ENCODE assay signal across 24 mouse cellular contexts in the genomic region with DNA sequence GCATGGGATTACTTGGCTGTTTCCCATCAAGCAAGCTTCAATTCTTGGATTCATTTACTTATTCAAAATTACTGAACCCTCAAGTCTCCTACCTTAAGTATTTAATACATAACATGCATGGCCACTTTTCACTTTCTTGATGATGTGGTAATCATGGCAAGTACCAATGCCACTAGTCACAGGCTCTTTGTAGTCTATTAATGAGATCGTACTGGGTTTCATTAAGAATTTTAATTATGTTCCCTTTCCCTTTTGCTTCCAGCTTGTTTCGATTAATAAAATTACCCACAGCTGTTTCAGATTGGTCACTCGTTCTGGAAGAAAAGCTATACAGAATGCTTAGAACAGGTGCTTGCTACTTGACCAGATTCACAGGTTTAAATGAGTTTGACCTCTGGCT.
DNase-seq lines count a peak whose midpoint lies in the region; ATAC-seq and TF ChIP-seq lines count a peak whose summit lies in the region.
"Had no signal": no experiment of that assay in that cellular context is flagged by ENCODE, and none has a peak within 500 bp of the region (broad histone marks: within the 10 kb centered on the region; RNA-seq: fewer than 3 reads in every experiment).

No protein-coding gene starts in this region.

- no peak overlapping the region for H3K27ac ChIP-seq in embryonic facial prominence, embryonic 14.5 days (replicated peaks; ENCODE audit: low read depth, low read length)
- H3K27ac ChIP-seq in stomach, postnatal 0 days (replicated peaks) = no peak overlapping the region
- H3K27ac ChIP-seq: gastrocnemius, adult 2 months; heart, embryonic 13.5 days; hindbrain, embryonic 12.5 days had no signal

- WGBS in embryonic facial prominence, embryonic 14.5 days = 28% methylated on average over 3 of the region's 3 CpGs
- WGBS in stomach, postnatal 0 days = 77% methylated on average over 3 of the region's 3 CpGs

- H3K9ac ChIP-seq in embryonic facial prominence, embryonic 14.5 days (ENCODE audit: low read depth, low read length) = no peak overlapping the region
- H3K9ac ChIP-seq in stomach, postnatal 0 days (ENCODE audit: low read length) = no peak overlapping the region
- H3K9ac ChIP-seq: forebrain, postnatal 0 days; heart, embryonic 13.5 days; hindbrain, embryonic 12.5 days had no signal

- H3K9me3 ChIP-seq in embryonic facial prominence, embryonic 14.5 days (ENCODE audit: control insufficient read depth, low read length) = no peaks in the 10 kb centered on the region
- no peaks in the 10 kb centered on the region for H3K9me3 ChIP-seq in stomach, postnatal 0 days (ENCODE audit: control insufficient read depth, low read length)
- H3K9me3 ChIP-seq: G1E; heart, embryonic 13.5 days; hindbrain, embryonic 12.5 days had no signal

- TF ChIP-seq CTCF in stomach, postnatal 0 days (IDR thresholded peaks at IDR 0.05; ENCODE audit: low read depth) = no peak

- H3K4me2 ChIP-seq in embryonic facial prominence, embryonic 14.5 days (ENCODE audit: low read depth, low read length) = no peak overlapping the region
- H3K4me2 ChIP-seq in stomach, postnatal 0 days (replicated peaks; ENCODE audit: low read depth) = no peak overlapping the region
- H3K4me2 ChIP-seq: heart, embryonic 13.5 days; hindbrain, embryonic 12.5 days had no signal

- H3K4me1 ChIP-seq in embryonic facial prominence, embryonic 14.5 days (ENCODE audit: control insufficient read depth, insufficient read depth, low read length) = no peaks in the 10 kb centered on the region
- H3K4me1 ChIP-seq in stomach, postnatal 0 days (replicated peaks; ENCODE audit: control insufficient read depth, insufficient read depth) = no peaks in the 10 kb centered on the region
- H3K4me1 ChIP-seq: heart, embryonic 13.5 days; hindbrain, embryonic 12.5 days had no signal

- no peaks in the 10 kb centered on the region for H3K27me3 ChIP-seq in embryonic facial prominence, embryonic 14.5 days (replicated peaks; ENCODE audit: control insufficient read depth, insufficient read depth, low read length)
- no peaks in the 10 kb centered on the region for H3K27me3 ChIP-seq in stomach, postnatal 0 days (ENCODE audit: control insufficient read depth, insufficient read depth, low read length)
- H3K27me3 ChIP-seq: heart, embryonic 13.5 days; hindbrain, embryonic 12.5 days; Patski had no signal

- no peak for ATAC-seq in embryonic facial prominence, embryonic 14.5 days (ENCODE audit: low read depth)
- ATAC-seq in stomach, postnatal 0 days (ENCODE audit: low FRiP score, low TSS enrichment) = no peak
- ATAC-seq: activated CD4-positive, CD25-positive, alpha-beta regulatory T cell, adult 4 months; CD4-positive, CD25-positive, alpha-beta regulatory T cell, adult 4 months; forebrain, postnatal 0 days; hindbrain, embryonic 16.5 days; Patski had no signal

- no peak overlapping the region for H3K4me3 ChIP-seq in embryonic facial prominence, embryonic 14.5 days (ENCODE audit: low read depth, low read length)
- no peak overlapping the region for H3K4me3 ChIP-seq in stomach, postnatal 0 days (ENCODE audit: low read depth, low read length)
- H3K4me3 ChIP-seq: gastrocnemius, adult 2 months; heart, embryonic 13.5 days; hindbrain, embryonic 12.5 days had no signal

- no peaks in the 10 kb centered on the region for H3K36me3 ChIP-seq in embryonic facial prominence, embryonic 14.5 days (ENCODE audit: control insufficient read depth, insufficient read depth, low read length)
- no peaks in the 10 kb centered on the region for H3K36me3 ChIP-seq in stomach, postnatal 0 days (ENCODE audit: control insufficient read depth, insufficient read depth, low read length)
- H3K36me3 ChIP-seq: G1E; heart, embryonic 13.5 days; hindbrain, embryonic 12.5 days had no signal

- TF ChIP-seq EP300 in stomach, postnatal 0 days (optimal IDR thresholded peaks at IDR 0.05) = no peak

- peak; percentile 38 for DNase-seq in embryo, embryonic 10.5 days (ENCODE audit: low spot score)
- DNase-seq in embryo, embryonic 9.5 days (ENCODE audit: extremely low spot score) = no peak
- DNase-seq in heart, adult 11 months = peak; percentile 19
- DNase-seq in heart, postnatal 36 days = no peak
- peak; percentile 1 for DNase-seq in embryonic facial prominence, embryonic 14.5 days (ENCODE audit: low spot score)
- DNase-seq in stomach, postnatal 0 days (ENCODE audit: low spot score) = no peak
- DNase-seq in urinary bladder, postnatal 25 days (ENCODE audit: low spot score) = no peak
- DNase-seq: adrenal gland, postnatal 14 days; B cell, adult 2 months; cerebellum, adult 18-20 months; cerebellum, adult 9-11 months; cerebellum, postnatal 36 days; forebrain, postnatal 0 days; gastrocnemius, adult 2 months; gastrocnemius, postnatal 25 days; heart, postnatal 4 days; kidney, adult 11 months had no signal

- intact Hi-C loops in heart, postnatal 36 days (cut with DNase I) = no loop called here

Comparison
In these comparisons a context has a peak if more than half of its experiments do, and no peak if none do; other contexts are left out.
1. DNase-seq: peak in embryo, embryonic 10.5 days (single experiment), heart, adult 11 months (single experiment) and embryonic facial prominence, embryonic 14.5 days (single experiment); none in embryo, embryonic 9.5 days (single experiment), heart, postnatal 36 days (0 of 2), stomach, postnatal 0 days (single experiment) and urinary bladder, postnatal 25 days (single experiment).